ENCODE assay signal across 8 mouse cellular contexts in genomic region chr15:103323070-103323454, GRCm38 (mm10). TPM values are rescaled to one million over a fixed set of nuclear protein-coding genes. Genes with fewer than 3 reads are reported as not detected.
DNase-seq lines count a peak whose midpoint lies in the region; ATAC-seq and TF ChIP-seq lines count a peak whose summit lies in the region.

No protein-coding gene starts in this region.

- no peaks in the 10 kb centered on the region for H3K36me3 ChIP-seq in kidney, adult 2 months (ENCODE audit: control insufficient read depth, insufficient read depth, low read length)
- H3K36me3 ChIP-seq in G1E (replicated peaks), result peaks cover 94% of the 10 kb centered on the region
- no peaks in the 10 kb centered on the region for H3K36me3 ChIP-seq in embryonic facial prominence, embryonic 11.5 days (replicated peaks; ENCODE audit: control insufficient read depth, insufficient read depth, low read depth, low read length)
- H3K36me3 ChIP-seq in hindbrain, embryonic 16.5 days (ENCODE audit: control insufficient read depth, insufficient read depth, low read length), result peaks cover 3% of the 10 kb centered on the region; the same call in 1 of the 2 replicates
- H3K36me3 ChIP-seq in midbrain, embryonic 10.5 days, result peaks cover 27% of the 10 kb centered on the region

- no peak for TF ChIP-seq POLR2A in kidney, adult 2 months (IDR thresholded peaks at IDR 0.05; ENCODE audit: low read depth, low read length)

- no peaks in the 10 kb centered on the region for H3K4me1 ChIP-seq in kidney, adult 2 months (ENCODE audit: control insufficient read depth, insufficient read depth, low read length)
- H3K4me1 ChIP-seq in G1E (ENCODE audit: insufficient read depth, low read depth, low read length), result peaks cover 62% of the 10 kb centered on the region
- peaks cover 7% of the 10 kb centered on the region for H3K4me1 ChIP-seq in embryonic facial prominence, embryonic 11.5 days (ENCODE audit: control insufficient read depth, insufficient read depth, low read length)
- H3K4me1 ChIP-seq in hindbrain, embryonic 16.5 days (ENCODE audit: control insufficient read depth, insufficient read depth, low read depth, low read length), result peaks cover 26% of the 10 kb centered on the region
- peaks cover 48% of the 10 kb centered on the region for H3K4me1 ChIP-seq in midbrain, embryonic 10.5 days

- H3K27ac ChIP-seq in kidney, adult 2 months (ENCODE audit: insufficient read depth, low read depth, low read length), result no peak overlapping the region
- peak overlapping the region; percentile 70; the same call in 1 of the 2 replicates for H3K27ac ChIP-seq in embryonic facial prominence, embryonic 11.5 days (replicated peaks; ENCODE audit: low read depth, low read length)
- peak overlapping the region; percentile 87 for H3K27ac ChIP-seq in hindbrain, embryonic 16.5 days (ENCODE audit: low read depth, low read length)
- H3K27ac ChIP-seq in midbrain, embryonic 10.5 days (replicated peaks), result peak overlapping the region; percentile 95

- DNase-seq in kidney, adult 2 months, result no peak
- DNase-seq in kidney, adult 8-10 months, result no peak
- DNase-seq in G1E (ENCODE audit: low spot score), result no peak
- DNase-seq in embryonic facial prominence, embryonic 11.5 days (ENCODE audit: low spot score), result peak; percentile 61
- DNase-seq in midbrain, embryonic 10.5 days (ENCODE audit: low spot score), result no peak
- no peak for DNase-seq in adrenal gland, postnatal 36 days
- no peak for DNase-seq in right cerebral cortex, adult 2 months (ENCODE audit: low spot score in 2 of 2)

- WGBS in kidney, adult 2 months, result 3% methylated on average over 20 of the region's 26 CpGs
- WGBS in embryonic facial prominence, embryonic 11.5 days, result under 1% methylated on average over 20 of the region's 26 CpGs
- WGBS in hindbrain, embryonic 16.5 days, result under 1% methylated on average over 17 of the region's 26 CpGs
- under 1% methylated on average over 25 of the region's 26 CpGs for whole genome bisulfite sequencing in midbrain, embryonic 10.5 days

- H3K27me3 ChIP-seq in kidney, adult 2 months (replicated peaks; ENCODE audit: control insufficient read depth, insufficient read depth, low read length), result no peaks in the 10 kb centered on the region
- no peaks in the 10 kb centered on the region for H3K27me3 ChIP-seq in G1E (ENCODE audit: insufficient read depth, low read length)
- H3K27me3 ChIP-seq in embryonic facial prominence, embryonic 11.5 days (ENCODE audit: control insufficient read depth, insufficient read depth, low read length), result no peaks in the 10 kb centered on the region
- no peaks in the 10 kb centered on the region for H3K27me3 ChIP-seq in hindbrain, embryonic 16.5 days (replicated peaks; ENCODE audit: control insufficient read depth, insufficient read depth, low read length)
- H3K27me3 ChIP-seq in midbrain, embryonic 10.5 days (ENCODE audit: low read depth, poor library complexity, severe bottlenecking), result no peaks in the 10 kb centered on the region

- ATAC-seq in G1E (ENCODE audit: extremely low read depth, insufficient number of reproducible peaks, low FRiP score, poor library complexity, severe bottlenecking), result no peak
- ATAC-seq in embryonic facial prominence, embryonic 11.5 days (replicated peaks; ENCODE audit: insufficient number of reproducible peaks, low FRiP score, low TSS enrichment, low read depth), result peak; percentile 67; the same call in 1 of the 2 replicates
- peak; percentile 80 for ATAC-seq in hindbrain, embryonic 16.5 days

- H3K4me2 ChIP-seq in embryonic facial prominence, embryonic 11.5 days (ENCODE audit: low read depth, low read length), result peak overlapping the region; percentile 81
- H3K4me2 ChIP-seq in hindbrain, embryonic 16.5 days (ENCODE audit: low read length), result peak overlapping the region; percentile 93

- peak overlapping the region; percentile 48 for H3K4me3 ChIP-seq in kidney, adult 2 months (ENCODE audit: insufficient read depth, low read depth, low read length)
- peak overlapping the region; percentile 71 for H3K4me3 ChIP-seq in G1E (ENCODE audit: low read depth, low read length)
- H3K4me3 ChIP-seq in embryonic facial prominence, embryonic 11.5 days (ENCODE audit: low read depth, low read length), result peak overlapping the region; percentile 86
- peak overlapping the region; percentile 82 for H3K4me3 ChIP-seq in hindbrain, embryonic 16.5 days (ENCODE audit: low read length)
- H3K4me3 ChIP-seq in midbrain, embryonic 10.5 days, result peak overlapping the region; percentile 76

- TF ChIP-seq CTCF in kidney, adult 2 months (conservative IDR thresholded peaks at IDR 0.05; ENCODE audit: insufficient read depth, insufficient read length, low read depth, low read length), result no peak
- TF ChIP-seq CTCF in G1E (IDR thresholded peaks at IDR 0.05; ENCODE audit: low read depth, low read length), result no peak

- H3K9ac ChIP-seq in embryonic facial prominence, embryonic 11.5 days (replicated peaks; ENCODE audit: low read length), result peak overlapping the region; percentile 58
- peak overlapping the region; percentile 94 for H3K9ac ChIP-seq in hindbrain, embryonic 16.5 days (ENCODE audit: low read depth, low read length)

- H3K9me3 ChIP-seq in G1E (replicated peaks), result no peaks in the 10 kb centered on the region
- no peaks in the 10 kb centered on the region for H3K9me3 ChIP-seq in embryonic facial prominence, embryonic 11.5 days (replicated peaks; ENCODE audit: control insufficient read depth, low read length)
- H3K9me3 ChIP-seq in hindbrain, embryonic 16.5 days (ENCODE audit: control insufficient read depth, low read length), result no peaks in the 10 kb centered on the region
- H3K9me3 ChIP-seq in midbrain, embryonic 10.5 days (replicated peaks), result no peaks in the 10 kb centered on the region

RNA-seq across cellular contexts. Expression of gene Gpr84, which starts 12.7 kb away (rescaled TPM):
- polyA plus RNA-seq in kidney, adult 2 months (2012; rRNA removed), result 0.13 TPM in 1 of 2 replicates, not detected in the other
- total RNA-seq in G1E (2014; fragmentation: Nextera tagmentation), result not detected in 2 replicates
- total RNA-seq in G1E (2017), result not detected in 2 replicates
- polyA plus RNA-seq in G1E (2012), result not detected in 2 replicates
- not detected in 2 replicates for polyA plus RNA-seq in embryonic facial prominence, embryonic 11.5 days (2014; fragmentation: Nextera tagmentation; extraction: Ambion mirVana)
- polyA plus RNA-seq in hindbrain, embryonic 16.5 days (2015; fragmentation: Nextera tagmentation; extraction: Ambion mirVana), result 0.34 and 0.42 TPM in 2 replicates
- 0.32 and 0.47 TPM in 2 replicates for polyA plus RNA-seq in midbrain, embryonic 10.5 days (2016; fragmentation: Nextera tagmentation; extraction: Ambion mirVana)
- not detected for total RNA-seq in adrenal gland, postnatal 36 days (2021)

RNA-seq across cellular contexts. Expression of gene Zfp385a, which starts 16.8 kb away (rescaled TPM):
- 5.2 and 6.1 TPM in 2 replicates for polyA plus RNA-seq in kidney, adult 2 months (2012; rRNA removed)
- total RNA-seq in G1E (2014; fragmentation: Nextera tagmentation) (74.3 and 92.9 TPM in 2 replicates), G1E (2017) (2.0 TPM in 2 replicates)
- polyA plus RNA-seq in G1E (2012), result 483 and 546 TPM in 2 replicates
- polyA plus RNA-seq in embryonic facial prominence, embryonic 11.5 days (2014; fragmentation: Nextera tagmentation; extraction: Ambion mirVana), result 12.2 and 16.6 TPM in 2 replicates
- polyA plus RNA-seq in hindbrain, embryonic 16.5 days (2015; fragmentation: Nextera tagmentation; extraction: Ambion mirVana), result 20.1 and 24.7 TPM in 2 replicates
- 24.3 and 25.5 TPM in 2 replicates for polyA plus RNA-seq in midbrain, embryonic 10.5 days (2016; fragmentation: Nextera tagmentation; extraction: Ambion mirVana)
- 10 to 100 TPM; 11.8 to 13.3 TPM for total RNA-seq in adrenal gland, postnatal 36 days (2021)

RNA-seq across cellular contexts. Expression of gene Itga5, which starts 43.5 kb away (rescaled TPM):
- polyA plus RNA-seq in kidney, adult 2 months (2012; rRNA removed), result 9.3 and 9.7 TPM in 2 replicates
- total RNA-seq in G1E (2014; fragmentation: Nextera tagmentation), result not detected in 2 replicates
- 0.11 and 0.17 TPM in 2 replicates for total RNA-seq in G1E (2017)
- polyA plus RNA-seq in G1E (2012), result 0.62 and 0.75 TPM in 2 replicates
- polyA plus RNA-seq in embryonic facial prominence, embryonic 11.5 days (2014; fragmentation: Nextera tagmentation; extraction: Ambion mirVana), result 24.6 and 29.6 TPM in 2 replicates
- polyA plus RNA-seq in hindbrain, embryonic 16.5 days (2015; fragmentation: Nextera tagmentation; extraction: Ambion mirVana), result 6.3 and 8.6 TPM in 2 replicates
- 26.1 and 26.4 TPM in 2 replicates for polyA plus RNA-seq in midbrain, embryonic 10.5 days (2016; fragmentation: Nextera tagmentation; extraction: Ambion mirVana)
- 10 to 100 TPM; 37.0 to 37.4 TPM for total RNA-seq in adrenal gland, postnatal 36 days (2021)

RNA-seq across cellular contexts. Expression of gene Copz1, which starts 50.5 kb away (rescaled TPM):
- polyA plus RNA-seq in kidney, adult 2 months (2012; rRNA removed), result 138 TPM in 2 replicates
- 494 and 507 TPM in 2 replicates for total RNA-seq in G1E (2014; fragmentation: Nextera tagmentation)
- total RNA-seq in G1E (2017), result 182 and 184 TPM in 2 replicates
- 72.4 and 97.2 TPM in 2 replicates for polyA plus RNA-seq in G1E (2012)
- polyA plus RNA-seq in embryonic facial prominence, embryonic 11.5 days (2014; fragmentation: Nextera tagmentation; extraction: Ambion mirVana), result 327 and 331 TPM in 2 replicates
- polyA plus RNA-seq in hindbrain, embryonic 16.5 days (2015; fragmentation: Nextera tagmentation; extraction: Ambion mirVana), result 207 and 209 TPM in 2 replicates
- polyA plus RNA-seq in midbrain, embryonic 10.5 days (2016; fragmentation: Nextera tagmentation; extraction: Ambion mirVana), result 288 and 291 TPM in 2 replicates
- 100 to 1,000 TPM; 144 to 150 TPM for total RNA-seq in adrenal gland, postnatal 36 days (2021)

Comparison
In these comparisons a context has a peak if more than half of its experiments do, and no peak if none do; other contexts are left out.
1. RNA of gene Zfp385a, which starts 16.8 kb away (polyA plus RNA-seq): 483 to 546 TPM in G1E; 24.3 to 25.5 TPM in midbrain, embryonic 10.5 days, 20.1 to 24.7 TPM in hindbrain, embryonic 16.5 days, 12.2 to 16.6 TPM in embryonic facial prominence, embryonic 11.5 days and 5.2 to 6.1 TPM in kidney, adult 2 months; every median in the first group is over 10 times any median in the second.
2. Peak in every context shown above with its lines, with median percentiles within 50 percentile points of each other: H3K4me3 ChIP-seq.